Mouse (Mus musculus) forebrain, embryonic 14.5 days (tissue): Measurements from ENCODE around the gene Cep128. TPM values are rescaled to one million over a fixed set of nuclear protein-coding genes. Genes with fewer than 3 reads are reported as not detected.
"Not testable (repeated sequence)": the region's sequence is repeated elsewhere in the genome, so short reads cannot be mapped to it uniquely, and the experiment has no call there.

ENCODE experiments used
- ATAC-seq: fragments of 200-750 bp; cut with Nextera tagmentation; 2 replicates; pipeline ENCODE4 v1.8.0; 2017; ENCODE audit warnings: mild to moderate bottlenecking, moderate library complexity
- DNase-seq: peaks from one replicate; pipeline ENCODE4 v3.0.0-alpha.2; 2015; ENCODE audit warnings: low spot score
- H3K27ac ChIP-seq: fragments of 300-500 bp; sonication (generic); 2 replicates; pipeline ENCODE4 v1.5.1; 2014; ENCODE audit warnings: low read depth, mild to moderate bottlenecking, control low read depth, low read length, moderate library complexity
- H3K27me3 ChIP-seq: fragments of 300-500 bp; sonication (generic); replicated peaks from 2 replicates; pipeline ENCODE4 v1.6.1; 2014; ENCODE audit warnings: low read length, control low read depth, mixed read lengths; ENCODE audit not compliant: control insufficient read depth, insufficient read depth
- H3K36me3 ChIP-seq: fragments of 300-500 bp; sonication (generic); 2 replicates; pipeline ENCODE4 v1.6.1; 2014; ENCODE audit warnings: low read length, control low read depth; ENCODE audit not compliant: control insufficient read depth, insufficient read depth
- H3K4me1 ChIP-seq: fragments of 300-500 bp; sonication (generic); 2 replicates; pipeline ENCODE4 v1.6.1; 2014; ENCODE audit warnings: antibody characterized with exemption, low read length, control low read depth; ENCODE audit not compliant: control insufficient read depth, insufficient read depth
- H3K4me2 ChIP-seq: fragments of 300-500 bp; sonication (generic); 2 replicates; pipeline ENCODE4 v1.6.1; 2014; ENCODE audit warnings: mild to moderate bottlenecking, control low read depth, low read length
- H3K4me3 ChIP-seq: fragments of 300-500 bp; sonication (generic); 2 replicates; pipeline ENCODE4 v1.5.1; 2014; ENCODE audit warnings: low read depth, low read length, control low read depth
- H3K9ac ChIP-seq: fragments of 300-500 bp; sonication (generic); 2 replicates; pipeline ENCODE4 v1.6.1; 2014; ENCODE audit warnings: mild to moderate bottlenecking, low read length, control low read depth, moderate library complexity
- H3K9me3 ChIP-seq: fragments of 300-500 bp; sonication (generic); replicated peaks from 2 replicates; pipeline ENCODE4 v1.6.1; 2016; ENCODE audit warnings: low read length, control low read depth, mixed read lengths; ENCODE audit not compliant: control insufficient read depth
- WGBS: fragments of 180-500 bp; shearing (Covaris S2); extraction: QIAGEN DNeasy Blood & Tissue Kit; methylation state at CpG from one replicate; pipeline ENCODE4 v1.1.7; 2014; 5-methylcytosine and 5-hydroxymethylcytosine counted together
- polyA plus RNA-seq: library from polyadenylated mRNA; unstranded; fragments of >200 nt; fragmentation: Nextera tagmentation; extraction: Ambion mirVana; gene quantifications from 2 replicates; pipeline ENCODE4 v1.2.1, GENCODE M21; 2014

Cep128 gene
- polyA plus RNA-seq, 1 experiment from 2014 or later, result 5.5 TPM

DNA sequence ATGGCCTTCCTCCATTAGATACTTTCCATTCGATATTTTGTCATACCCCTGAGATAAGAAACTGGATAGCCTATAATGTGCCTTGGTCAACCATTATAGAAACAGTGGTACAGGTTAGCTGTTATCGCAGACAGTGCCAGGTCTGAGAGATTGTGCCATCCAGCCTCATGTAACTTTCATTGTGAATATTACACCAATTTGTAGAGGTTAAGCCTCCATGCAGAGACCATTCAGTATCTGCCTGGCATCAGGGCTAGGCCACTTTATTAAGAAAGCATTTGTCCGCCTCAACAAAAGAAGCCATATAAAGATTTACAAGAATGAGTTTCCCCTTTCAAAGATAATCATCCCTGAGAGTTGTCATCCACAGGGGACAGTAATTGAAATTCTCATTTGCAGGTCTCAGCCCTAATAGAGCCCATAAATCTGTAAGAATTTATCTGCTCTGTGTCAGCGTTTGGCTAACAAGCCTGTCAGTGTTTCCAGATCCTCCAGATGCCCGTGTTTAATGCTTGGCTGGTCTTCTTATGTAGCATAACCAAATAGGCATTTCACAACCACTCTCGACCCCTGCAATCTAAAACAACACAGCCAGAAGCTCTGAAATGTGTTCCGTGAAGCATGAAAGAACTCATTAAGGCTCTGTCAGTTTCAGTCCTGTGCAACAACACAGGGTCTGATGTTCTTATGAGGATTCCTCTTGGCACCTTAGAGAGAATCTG is 28.4 kb upstream of the Cep128 start:
- Histone ChIP-seq H3K4me1 (peaks cover 18% of the 10 kb centered on the region), H3K9ac (no peak overlapping the region), H3K9me3 (no peaks in the 10 kb centered on the region), H3K27me3 (no peaks in the 10 kb centered on the region), H3K4me3 (no peak overlapping the region), H3K36me3 (no peaks in the 10 kb centered on the region), H3K4me2 (no peak overlapping the region), H3K27ac (peak overlapping the region; percentile 52; the same call in 1 of the 2 replicates)
- WGBS, result 18% methylated on average over 7 of the region's 7 CpGs
- DNase-seq (peak; percentile 94), ATAC-seq (peak; percentile 89)

DNA sequence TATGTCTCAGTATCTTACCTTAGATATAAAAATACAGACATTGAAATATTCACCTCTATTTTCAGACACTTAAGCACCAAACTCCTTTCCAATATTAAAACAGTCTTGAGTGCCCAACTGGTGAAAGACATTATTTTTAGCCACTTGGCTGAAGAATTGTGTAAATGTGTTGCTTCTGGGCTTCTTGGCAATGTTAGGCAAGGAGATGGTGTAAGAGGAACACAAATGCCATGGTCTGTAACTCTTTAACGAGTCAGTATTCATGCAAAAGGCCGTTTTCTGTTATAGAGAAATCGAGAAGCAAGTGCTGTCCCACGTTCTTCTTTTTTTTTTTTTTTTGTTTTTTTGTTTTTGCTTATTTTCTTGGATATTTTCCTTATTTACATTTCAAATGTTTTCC is 26.1 kb upstream of the Cep128 start:
- no peak for ATAC-seq
- WGBS, result 48% methylated on average over 4 of the region's 4 CpGs
- DNase-seq, result no peak
- no peak overlapping the region for H3K27ac ChIP-seq
- H3K27me3 ChIP-seq, result no peaks in the 10 kb centered on the region
- H3K4me1 ChIP-seq, result peaks cover 12% of the 10 kb centered on the region
- no peaks in the 10 kb centered on the region for H3K36me3 ChIP-seq
- no peak overlapping the region for H3K9ac ChIP-seq
- H3K4me3 ChIP-seq, result no peak overlapping the region
- H3K4me2 ChIP-seq, result no peak overlapping the region
- H3K9me3 ChIP-seq, result no peaks in the 10 kb centered on the region

DNA sequence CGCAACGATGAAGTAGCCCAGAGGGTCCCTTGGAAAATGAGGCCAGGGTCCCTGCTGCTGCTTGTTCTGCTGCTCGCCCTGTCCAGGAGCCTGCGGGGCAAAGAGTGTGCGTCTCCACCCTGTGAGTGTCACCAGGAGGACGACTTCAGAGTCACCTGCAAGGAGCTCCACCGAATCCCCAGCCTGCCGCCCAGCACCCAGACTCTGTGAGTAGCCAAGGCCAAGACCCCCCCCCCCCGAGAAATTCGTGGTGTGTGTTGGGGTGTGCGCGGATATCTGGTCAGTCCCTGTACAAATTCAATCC is 16.8 kb upstream of the Cep128 start:
- H3K4me1 ChIP-seq, result no peaks in the 10 kb centered on the region
- no peaks in the 10 kb centered on the region for H3K27me3 ChIP-seq
- no peak overlapping the region for H3K27ac ChIP-seq
- WGBS, result 4% methylated on average over 12 of the region's 12 CpGs
- peak overlapping the region; percentile 54 for H3K9ac ChIP-seq
- ATAC-seq (no peak; the same call in none of the 2 replicates), DNase-seq (no peak)
- peak overlapping the region; percentile 43 for H3K4me3 ChIP-seq
- H3K9me3 ChIP-seq, result no peaks in the 10 kb centered on the region
- H3K4me2 ChIP-seq, result peak overlapping the region; percentile 88
- H3K36me3 ChIP-seq, result no peaks in the 10 kb centered on the region

DNA sequence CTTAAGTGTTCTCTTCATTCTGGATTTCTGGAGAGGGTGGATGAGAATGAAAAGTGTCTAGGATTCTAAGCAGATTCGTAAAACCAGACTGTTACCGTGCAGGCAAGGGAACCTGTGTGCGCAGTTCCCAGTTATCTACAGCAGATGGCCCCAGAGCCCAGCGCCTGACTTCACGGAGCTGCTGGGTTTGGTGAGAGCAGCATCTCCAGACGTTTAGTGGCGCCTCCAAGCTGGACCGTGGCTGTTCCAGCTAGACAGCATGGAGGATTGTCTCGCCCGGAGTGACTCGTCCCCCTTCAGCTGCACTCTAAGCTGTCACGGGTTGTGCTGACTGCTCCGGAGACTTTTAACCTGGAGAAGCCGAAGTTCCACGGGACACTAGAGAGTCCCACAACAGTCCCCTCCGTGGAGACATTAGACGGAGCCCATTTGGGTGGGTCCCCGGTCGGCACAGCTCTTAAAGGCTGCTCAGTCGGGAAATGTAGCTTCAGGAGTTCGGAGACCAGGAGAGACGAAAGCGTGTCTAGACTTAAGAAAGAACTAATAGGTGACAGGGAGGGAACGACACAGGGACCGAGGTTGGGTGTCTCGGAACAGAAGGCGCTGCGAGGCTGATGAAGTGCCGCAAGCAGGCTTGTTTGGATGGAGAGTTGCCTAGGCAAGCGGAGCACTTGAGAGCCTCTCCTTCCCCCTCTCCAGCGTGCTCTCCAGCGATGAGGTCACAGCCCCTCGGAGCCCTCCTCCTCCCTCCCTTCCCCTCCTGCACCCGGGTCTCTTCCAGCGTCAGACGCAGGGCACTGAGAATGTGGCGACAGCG is 16.2 kb upstream of the Cep128 start:
- Histone ChIP-seq H3K9me3 (no peaks in the 10 kb centered on the region), H3K9ac (peak overlapping the region; percentile 54), H3K4me3 (peak overlapping the region; percentile 43), H3K4me1 (no peaks in the 10 kb centered on the region), H3K36me3 (no peaks in the 10 kb centered on the region), H3K27ac (no peak overlapping the region), H3K4me2 (peak overlapping the region; percentile 88), H3K27me3 (no peaks in the 10 kb centered on the region)
- under 1% methylated on average over 38 of the region's 38 CpGs for WGBS
- DNase-seq (peak; percentile 91), ATAC-seq (peak; percentile 94)

DNA sequence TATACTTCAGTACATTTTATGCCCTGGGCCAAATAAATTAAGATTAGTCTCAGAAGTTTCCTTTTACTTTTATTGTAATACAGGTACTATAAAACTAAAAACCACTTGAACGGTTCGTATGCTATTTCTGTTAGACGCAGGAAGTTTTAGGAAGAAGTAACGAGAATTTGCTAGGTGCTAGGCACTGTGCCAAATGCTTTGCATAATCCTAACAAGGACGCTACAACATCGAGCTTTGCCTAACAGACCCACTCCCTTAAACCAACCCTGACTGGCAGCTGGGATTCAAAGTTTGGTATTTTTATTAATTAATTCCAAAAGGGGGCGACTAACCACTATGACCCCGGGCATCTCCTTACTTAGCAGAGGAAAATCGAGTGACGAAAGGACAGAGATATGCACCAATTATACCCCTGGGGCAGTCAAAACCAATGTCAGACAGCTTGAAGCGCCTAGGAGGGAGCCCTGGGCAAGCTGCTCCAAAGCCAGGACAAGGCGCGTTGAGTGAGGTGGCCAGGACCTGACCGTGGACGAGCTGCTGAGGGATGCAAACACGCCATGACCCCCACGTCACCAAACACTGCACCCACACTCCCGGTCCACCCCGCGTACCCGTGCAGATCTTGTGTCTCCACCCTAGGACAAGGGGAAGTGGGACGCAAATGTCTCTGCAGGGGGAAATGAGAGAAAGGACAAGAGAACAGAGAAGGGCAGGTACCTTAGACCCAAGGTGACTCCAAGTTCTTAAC is 519 bp downstream of the Cep128 start:
- no peaks in the 10 kb centered on the region for H3K27me3 ChIP-seq
- no peaks in the 10 kb centered on the region for H3K36me3 ChIP-seq
- 1% methylated on average over 22 of the region's 22 CpGs for WGBS
- peak overlapping the region; percentile 88 for H3K4me2 ChIP-seq
- H3K9ac ChIP-seq, result peak overlapping the region; percentile 60
- H3K4me1 ChIP-seq, result peaks cover 4% of the 10 kb centered on the region; the same call in 1 of the 2 replicates
- H3K9me3 ChIP-seq, result no peaks in the 10 kb centered on the region
- H3K4me3 ChIP-seq, result peak overlapping the region; percentile 56
- ATAC-seq, result peak; percentile 56
- H3K27ac ChIP-seq, result no peak overlapping the region
- peak; percentile 55 for DNase-seq

DNA sequence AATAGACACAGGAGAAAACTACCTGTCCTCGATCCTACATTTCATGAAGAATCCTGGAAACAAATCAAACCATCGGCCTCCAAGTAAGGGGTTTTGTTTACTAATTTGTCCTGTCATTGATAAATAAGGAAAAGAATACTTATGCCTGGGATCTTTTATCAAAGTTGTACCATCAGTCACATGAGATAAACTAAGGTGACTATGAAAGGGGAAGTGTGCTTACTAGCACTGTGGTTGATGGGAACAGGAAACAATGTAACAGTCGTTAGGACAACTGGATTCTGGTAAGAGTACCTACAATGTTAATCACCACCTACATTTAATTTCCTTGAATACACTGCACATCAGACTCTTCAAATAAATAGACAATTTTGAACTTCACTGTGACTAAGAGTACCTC is 15.0 kb downstream of the Cep128 start:
- Histone ChIP-seq H3K4me1 (no peaks in the 10 kb centered on the region), H3K9ac (no peak overlapping the region), H3K4me2 (no peak overlapping the region), H3K36me3 (no peaks in the 10 kb centered on the region), H3K4me3 (no peak overlapping the region), H3K27ac (no peak overlapping the region), H3K9me3 (no peaks in the 10 kb centered on the region), H3K27me3 (no peaks in the 10 kb centered on the region)
- WGBS, result 88% methylated on average over 3 of the region's 3 CpGs
- ATAC-seq (no peak), DNase-seq (no peak)

DNA sequence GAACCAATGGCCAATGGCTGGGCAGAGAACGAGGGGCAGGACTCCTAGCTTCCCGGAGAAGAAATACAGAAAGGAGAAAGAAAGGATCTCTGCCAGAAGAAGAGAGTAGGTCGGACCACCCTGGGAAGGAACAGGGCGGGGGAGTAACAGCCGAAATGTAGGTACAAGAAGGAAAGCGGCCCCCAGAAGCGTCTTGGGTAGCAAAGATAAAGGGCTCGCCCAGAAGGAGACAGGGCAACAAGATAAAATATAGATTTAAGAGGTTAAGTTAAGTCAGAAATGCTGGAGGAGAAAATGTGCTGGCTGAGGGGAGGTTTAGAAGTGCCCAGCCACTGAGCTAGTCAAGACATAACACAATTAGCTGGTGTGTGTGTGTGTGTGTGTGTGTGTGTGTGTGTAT is 30.4 kb downstream of the Cep128 start:
- WGBS, result 74% methylated on average over 8 of the region's 8 CpGs
- DNase-seq (no peak), ATAC-seq (no peak)
- Histone ChIP-seq H3K4me3 (no peak overlapping the region), H3K4me2 (no peak overlapping the region), H3K27me3 (no peaks in the 10 kb centered on the region), H3K9ac (no peak overlapping the region), H3K27ac (no peak overlapping the region), H3K4me1 (no peaks in the 10 kb centered on the region), H3K36me3 (no peaks in the 10 kb centered on the region), H3K9me3 (no peaks in the 10 kb centered on the region)

DNA sequence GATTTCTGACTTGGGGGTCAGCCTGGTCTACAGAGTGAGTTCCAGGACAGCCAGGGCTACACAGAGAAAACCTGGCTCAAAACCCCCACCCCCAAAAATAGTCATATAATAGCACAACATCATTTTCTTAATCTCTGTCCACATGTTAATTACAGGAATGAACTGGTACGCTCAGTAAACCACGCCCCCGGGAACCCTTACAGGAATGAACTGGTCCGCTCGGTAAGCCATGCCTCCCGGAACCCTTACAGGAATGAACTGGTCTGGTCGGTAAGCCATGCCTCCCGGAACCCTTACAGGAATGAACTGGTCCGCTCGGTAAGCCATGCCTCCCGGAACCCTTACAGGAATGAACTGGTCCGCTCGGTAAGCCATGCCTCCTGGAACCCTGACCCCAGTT is 45.6 kb downstream of the Cep128 start:
- H3K9me3 ChIP-seq, H3K27me3 ChIP-seq, H3K4me1 ChIP-seq, H3K4me2 ChIP-seq, H3K36me3 ChIP-seq, DNase-seq, ATAC-seq, H3K9ac ChIP-seq, H3K4me3 ChIP-seq, H3K27ac ChIP-seq: not testable (repeated sequence)
- WGBS, result 96% methylated on average over 13 of the region's 13 CpGs
